Mouse (Mus musculus) myocyte (in vitro differentiated cells): ENCODE data around the gene H2-Oa. TPM values are rescaled to one million over a fixed set of nuclear protein-coding genes. Genes with fewer than 3 reads are reported as not detected.
A peak's percentile ranks its signal among the peaks of the same experiment; 100 is the strongest.

Experiments used
- H3K27me3 ChIP-seq: one replicate; pipeline ENCODE4 v1.6.1; 2011; ENCODE audit not compliant: control insufficient read depth, insufficient read depth, insufficient read length
- H3K36me3 ChIP-seq: one replicate; pipeline ENCODE4 v1.6.1; 2011; ENCODE audit not compliant: control insufficient read depth, insufficient read depth
- H3K4me2 ChIP-seq: one replicate; pipeline ENCODE4 v1.6.1; 2011; ENCODE audit warnings: low read depth, control low read depth
- H3K4me3 ChIP-seq: one replicate; pipeline ENCODE4 v1.5.1; 2011; ENCODE audit warnings: mild to moderate bottlenecking, control low read depth, moderate library complexity
- H3K79me2 ChIP-seq: one replicate; pipeline ENCODE4 v1.6.1; 2011; ENCODE audit not compliant: control insufficient read depth, insufficient read depth
- H3ac ChIP-seq: one replicate; pipeline ENCODE4 v1.6.1; 2011; ENCODE audit not compliant: control insufficient read depth, insufficient read length
- CEBPB ChIP-seq: IDR thresholded peaks from 2 replicates; pipeline ENCODE4 v1.6.1; 2011; ENCODE audit warnings: mild to moderate bottlenecking, moderate library complexity; ENCODE audit not compliant: poor library complexity, insufficient read depth, severe bottlenecking
- E2F4 ChIP-seq: IDR thresholded peaks from one replicate; pipeline ENCODE4 v1.6.1; 2011; ENCODE audit warnings: mild to moderate bottlenecking, control low read depth, moderate library complexity; ENCODE audit not compliant: insufficient read depth
- MAX ChIP-seq: IDR thresholded peaks from one replicate; pipeline ENCODE4 v1.6.1; 2011; ENCODE audit warnings: low read depth, mild to moderate bottlenecking, control low read depth
- MYOD1 ChIP-seq, 3 experiments: IDR thresholded peaks; one replicate each; pipeline ENCODE4 v1.6.1; 2011; ENCODE audit warnings: control low read depth in 2 of 3, low read depth in 2 of 3, mild to moderate bottlenecking in 2 of 3, moderate library complexity in 1 of 3; ENCODE audit not compliant: insufficient read length in 2 of 3, control insufficient read depth in 1 of 3
- MYOG ChIP-seq, 3 experiments: IDR thresholded peaks; one replicate each; pipeline ENCODE4 v1.6.1; 2011; ENCODE audit warnings: control low read depth in 2 of 3, low read depth in 2 of 3, mild to moderate bottlenecking in 2 of 3; ENCODE audit not compliant: insufficient read length in 2 of 3, control insufficient read depth in 1 of 3, insufficient read depth in 1 of 3
- POLR2A ChIP-seq: IDR thresholded peaks from one replicate; pipeline ENCODE4 v1.6.1; 2011; ENCODE audit warnings: low read depth, mild to moderate bottlenecking, control low read depth, moderate library complexity; ENCODE audit not compliant: insufficient read length
- POLR2AphosphoS2 ChIP-seq: IDR thresholded peaks from one replicate; pipeline ENCODE4 v1.6.1; 2011; ENCODE audit warnings: low read depth, control low read depth; ENCODE audit not compliant: insufficient read length
- REST ChIP-seq: IDR thresholded peaks from one replicate; pipeline ENCODE4 v1.6.1; 2011; ENCODE audit warnings: mild to moderate bottlenecking, control low read depth, moderate library complexity; ENCODE audit not compliant: insufficient read depth, insufficient read length
- SRF ChIP-seq: IDR thresholded peaks from one replicate; pipeline ENCODE4 v1.6.1; 2011; ENCODE audit warnings: low read depth; ENCODE audit not compliant: control insufficient read depth, insufficient read length
- TCF12 ChIP-seq: IDR thresholded peaks from one replicate; pipeline ENCODE4 v1.6.1; 2011; ENCODE audit warnings: mild to moderate bottlenecking, control low read depth; ENCODE audit not compliant: poor library complexity, insufficient read depth, severe bottlenecking
- TCF3 ChIP-seq: IDR thresholded peaks from one replicate; pipeline ENCODE4 v1.6.1; 2011; ENCODE audit warnings: low read depth, control low read depth; ENCODE audit not compliant: insufficient read length
- USF1 ChIP-seq: IDR thresholded peaks from one replicate; pipeline ENCODE4 v1.6.1; 2011; ENCODE audit warnings: low read depth, mild to moderate bottlenecking, control low read depth, moderate library complexity
- polyA plus RNA-seq: library from polyadenylated mRNA; unstranded; fragments of >200 nt; fragmentation: generic; extraction: Trizol; gene quantifications from one replicate; pipeline ENCODE4 v1.2.1, GENCODE M21; 2012; ENCODE audit warnings: missing spikeins

H2-Oa gene
- polyA plus RNA-seq, 1 experiment = 0.07 TPM

- TF ChIP-seq MYOD1 (IDR thresholded peaks at IDR 0.05; ENCODE audit: control insufficient read depth in 1 of 3, insufficient read length in 2 of 3, low read depth in 2 of 3) (no peak), TCF3 (no peak), SRF (no peak), TCF12 (no peak), CEBPB (no peak), MAX (no peak), MYOG (IDR thresholded peaks at IDR 0.05; ENCODE audit: control insufficient read depth in 1 of 3, insufficient read depth in 1 of 3, insufficient read length in 2 of 3, low read depth in 2 of 3) (no peak), E2F4 (no peak), REST (no peak), POLR2A (no peak), USF1 (no peak), POLR2AphosphoS2 (no peak)
- no peaks in the 10 kb centered on the region for H3K27me3 ChIP-seq
- no peak overlapping the region for H3K4me2 ChIP-seq
- no peaks in the 10 kb centered on the region for H3K79me2 ChIP-seq
- no peak overlapping the region for H3K4me3 ChIP-seq
- no peaks in the 10 kb centered on the region for H3K36me3 ChIP-seq
- no peak overlapping the region for H3ac ChIP-seq
Observed at GRCm38 (mm10) chr17:34104804-34105203, 12.7 kb downstream of the H2-Oa start.

GRCm38 (mm10) chr17:34106555-34106954 is 14.4 kb downstream of the H2-Oa start:
- H3ac ChIP-seq = no peak overlapping the region
- no peak overlapping the region for H3K4me2 ChIP-seq
- peaks cover 6% of the 10 kb centered on the region for H3K36me3 ChIP-seq
- no peak for TF ChIP-seq POLR2A
- TF ChIP-seq CEBPB = no peak
- TF ChIP-seq TCF12 = no peak
- no peak for TF ChIP-seq POLR2AphosphoS2
- no peak for TF ChIP-seq REST
- no peak for TF ChIP-seq MYOD1 (IDR thresholded peaks at IDR 0.05; ENCODE audit: control insufficient read depth in 1 of 3, insufficient read length in 2 of 3, low read depth in 2 of 3)
- H3K4me3 ChIP-seq = no peak overlapping the region
- no peaks in the 10 kb centered on the region for H3K27me3 ChIP-seq
- no peaks in the 10 kb centered on the region for H3K79me2 ChIP-seq

GRCm38 (mm10) chr17:34107109-34107867 is 15.1 kb downstream of the H2-Oa start:
- no peak overlapping the region for H3ac ChIP-seq
- TF ChIP-seq MYOG (IDR thresholded peaks at IDR 0.05; ENCODE audit: control insufficient read depth in 1 of 3, insufficient read depth in 1 of 3, insufficient read length in 2 of 3, low read depth in 2 of 3) = no peak
- TF ChIP-seq POLR2AphosphoS2 = peak; percentile 68
- no peak for TF ChIP-seq REST
- TF ChIP-seq MYOD1 (IDR thresholded peaks at IDR 0.05; ENCODE audit: control insufficient read depth in 1 of 3, insufficient read length in 2 of 3, low read depth in 2 of 3) = no peak
- peaks cover 13% of the 10 kb centered on the region for H3K36me3 ChIP-seq
- no peak overlapping the region for H3K4me3 ChIP-seq
- H3K79me2 ChIP-seq = no peaks in the 10 kb centered on the region
- H3K4me2 ChIP-seq = no peak overlapping the region
- no peaks in the 10 kb centered on the region for H3K27me3 ChIP-seq

GRCm38 (mm10) chr17:34108460-34108859 is 16.3 kb downstream of the H2-Oa start:
- Histone ChIP-seq H3K4me2 (no peak overlapping the region), H3K4me3 (no peak overlapping the region), H3ac (no peak overlapping the region), H3K79me2 (no peaks in the 10 kb centered on the region), H3K36me3 (peaks cover 23% of the 10 kb centered on the region), H3K27me3 (no peaks in the 10 kb centered on the region)
- TF ChIP-seq TCF3 = no peak
- no peak for TF ChIP-seq E2F4
- no peak for TF ChIP-seq POLR2AphosphoS2
- no peak for TF ChIP-seq POLR2A
- no peak for TF ChIP-seq REST

GRCm38 (mm10) chr17:34109038-34109805 is 17.1 kb downstream of the H2-Oa start:
- TF ChIP-seq SRF (no peak), POLR2AphosphoS2 (peak; percentile 65), REST (no peak), USF1 (no peak), POLR2A (no peak), E2F4 (no peak)
- H3K4me3 ChIP-seq = no peak overlapping the region
- peaks cover 31% of the 10 kb centered on the region for H3K36me3 ChIP-seq

More at GRCm38 (mm10) chr17:34109038-34109805, 17.1 kb downstream of the H2-Oa start:
- Histone ChIP-seq H3K79me2 (peaks cover 1% of the 10 kb centered on the region), H3K4me2 (no peak overlapping the region), H3K27me3 (no peaks in the 10 kb centered on the region), H3ac (no peak overlapping the region)
